Mouse (Mus musculus) liver, embryonic 12.5 days (tissue): ENCODE results near the gene Psmc6. TPM values are rescaled to one million over a fixed set of nuclear protein-coding genes. Genes with fewer than 3 reads are reported as not detected.

Experiments
- ATAC-seq: fragments of 200-750 bp; cut with Nextera tagmentation; 2 replicates; pipeline ENCODE4 v1.8.0; 2017; ENCODE audit warnings: moderate number of reproducible peaks, mild to moderate bottlenecking, moderate library complexity
- H3K27ac ChIP-seq: fragments of 300-500 bp; sonication (generic); 2 replicates; pipeline ENCODE4 v1.5.1; 2016; ENCODE audit warnings: mild to moderate bottlenecking
- H3K27me3 ChIP-seq: fragments of 300-500 bp; sonication (generic); replicated peaks from 2 replicates; pipeline ENCODE4 v1.6.1; 2016; ENCODE audit warnings: mild to moderate bottlenecking, moderate library complexity
- H3K36me3 ChIP-seq: fragments of 300-500 bp; sonication (generic); 2 replicates; pipeline ENCODE4 v1.6.1; 2016; ENCODE audit warnings: mild to moderate bottlenecking, moderate library complexity
- H3K4me1 ChIP-seq: fragments of 300-500 bp; sonication (generic); 2 replicates; pipeline ENCODE4 v1.6.1; 2016
- H3K4me2 ChIP-seq: fragments of 300-500 bp; sonication (generic); 2 replicates; pipeline ENCODE4 v1.6.1; 2016; ENCODE audit warnings: mild to moderate bottlenecking, moderate library complexity
- H3K4me3 ChIP-seq: fragments of 300-500 bp; sonication (generic); 2 replicates; pipeline ENCODE4 v1.5.1; 2016; ENCODE audit warnings: mild to moderate bottlenecking, moderate library complexity
- H3K9ac ChIP-seq: fragments of 300-500 bp; sonication (generic); 2 replicates; pipeline ENCODE4 v1.6.1; 2016; ENCODE audit warnings: mild to moderate bottlenecking, moderate library complexity
- H3K9me3 ChIP-seq: fragments of 300-500 bp; sonication (generic); replicated peaks from 2 replicates; pipeline ENCODE4 v1.6.1; 2016; ENCODE audit warnings: mild to moderate bottlenecking, moderate library complexity
- WGBS: fragments of 180-500 bp; shearing (Covaris S2); methylation state at CpG from one replicate; pipeline ENCODE4 v1.1.7; 2016; ENCODE audit not compliant: insufficient replicate concordance; 5-methylcytosine and 5-hydroxymethylcytosine counted together
- polyA plus RNA-seq: library from polyadenylated mRNA; unstranded; fragments of >200 nt; fragmentation: Nextera tagmentation; extraction: Ambion mirVana; gene quantifications from 2 replicates; pipeline ENCODE4 v1.2.1, GENCODE M21; 2016

Gene Psmc6
- polyA plus RNA-seq, 1 experiment from 2014 or later = 130 TPM

GRCm38 (mm10) chr14:45364211-45365195 is 34.9 kb downstream of the Psmc6 start:
- 83% methylated on average over 16 of the region's 16 CpGs for WGBS
- peaks cover 9% of the 10 kb centered on the region for H3K4me1 ChIP-seq
- H3K4me2 ChIP-seq = no peak overlapping the region
- no peaks in the 10 kb centered on the region for H3K9me3 ChIP-seq
- no peaks in the 10 kb centered on the region for H3K27me3 ChIP-seq
- peaks cover 34% of the 10 kb centered on the region for H3K36me3 ChIP-seq
- H3K27ac ChIP-seq = no peak overlapping the region
- no peak overlapping the region for H3K4me3 ChIP-seq
- ATAC-seq = no peak
- no peak overlapping the region for H3K9ac ChIP-seq

GRCm38 (mm10) chr14:45365196-45365587 is 35.6 kb downstream of the Psmc6 start:
- Histone ChIP-seq H3K36me3 (peaks cover 40% of the 10 kb centered on the region), H3K4me2 (no peak overlapping the region), H3K4me3 (no peak overlapping the region), H3K4me1 (peaks cover 9% of the 10 kb centered on the region), H3K27me3 (no peaks in the 10 kb centered on the region), H3K9me3 (no peaks in the 10 kb centered on the region), H3K27ac (no peak overlapping the region), H3K9ac (no peak overlapping the region)
- ATAC-seq = no peak
- 81% methylated on average over 6 of the region's 6 CpGs for WGBS

- ATAC-seq = no peak
- no peaks in the 10 kb centered on the region for H3K27me3 ChIP-seq
Observed at GRCm38 (mm10) chr14:45378771-45379170, 49.2 kb downstream of the Psmc6 start.

GRCm38 (mm10) chr14:45380756-45381155 is 51.2 kb downstream of the Psmc6 start:
- Histone ChIP-seq H3K9ac (no peak overlapping the region), H3K4me1 (no peaks in the 10 kb centered on the region), H3K4me2 (no peak overlapping the region), H3K4me3 (no peak overlapping the region), H3K27ac (no peak overlapping the region), H3K36me3 (peaks cover 39% of the 10 kb centered on the region), H3K27me3 (no peaks in the 10 kb centered on the region), H3K9me3 (no peaks in the 10 kb centered on the region)
- ATAC-seq = no peak
- WGBS = 79% methylated on average over 6 of the region's 6 CpGs

More at GRCm38 (mm10) chr14:45378771-45379170, 49.2 kb downstream of the Psmc6 start:
- Histone ChIP-seq H3K27ac (no peak overlapping the region), H3K9ac (no peak overlapping the region), H3K4me1 (no peaks in the 10 kb centered on the region), H3K4me2 (no peak overlapping the region), H3K9me3 (no peaks in the 10 kb centered on the region), H3K36me3 (peaks cover 37% of the 10 kb centered on the region), H3K4me3 (no peak overlapping the region)
- 74% methylated on average over 3 of the region's 3 CpGs for WGBS

DNA sequence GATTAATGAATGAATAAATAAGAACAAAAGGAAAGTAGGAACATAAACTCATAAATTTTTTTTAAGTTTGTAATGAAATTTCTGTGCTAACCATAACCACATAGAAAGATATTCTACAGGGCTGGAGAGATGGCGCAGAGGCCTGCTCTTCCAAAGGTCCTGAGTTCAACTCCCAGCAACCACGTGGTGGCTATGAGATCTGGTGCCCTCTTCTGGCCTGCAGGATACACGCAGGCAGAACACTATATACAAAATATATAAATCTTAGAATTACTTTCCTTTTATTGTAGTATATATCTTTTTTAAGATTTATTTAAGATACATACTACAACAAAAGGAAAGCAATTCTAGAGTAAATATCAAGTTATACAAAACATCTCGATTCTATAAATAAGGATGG is 53.3 kb downstream of the Psmc6 start:
- no peak overlapping the region for H3K4me2 ChIP-seq
- WGBS = 61% methylated on average over 4 of the region's 4 CpGs
- no peak overlapping the region for H3K27ac ChIP-seq
- H3K9ac ChIP-seq = no peak overlapping the region
- peaks cover 39% of the 10 kb centered on the region for H3K36me3 ChIP-seq
- no peak overlapping the region for H3K4me3 ChIP-seq
- ATAC-seq = no peak
- no peaks in the 10 kb centered on the region for H3K9me3 ChIP-seq
- peaks cover 21% of the 10 kb centered on the region for H3K4me1 ChIP-seq
- no peaks in the 10 kb centered on the region for H3K27me3 ChIP-seq

DNA sequence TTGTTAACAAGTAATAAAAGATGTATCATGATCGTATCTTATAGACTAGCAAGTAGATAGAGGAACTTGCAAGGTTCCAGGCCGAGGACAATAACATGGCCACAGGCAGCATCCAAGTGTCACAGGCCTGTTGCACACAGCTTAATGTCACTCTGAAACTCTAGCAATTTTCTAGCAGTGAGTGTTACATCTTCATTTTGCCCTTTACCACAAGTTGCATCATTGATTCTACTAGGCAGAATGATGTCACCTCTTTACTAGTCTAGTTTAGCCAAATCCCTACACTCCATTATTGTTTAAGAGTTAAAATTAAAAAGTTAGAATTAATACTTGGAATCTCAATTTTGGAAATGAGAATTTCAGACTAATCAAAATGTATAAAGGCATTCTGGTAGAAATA is 56.0 kb downstream of the Psmc6 start:
- Histone ChIP-seq H3K9ac (no peak overlapping the region), H3K27ac (no peak overlapping the region)
- ATAC-seq = no peak

DNA sequence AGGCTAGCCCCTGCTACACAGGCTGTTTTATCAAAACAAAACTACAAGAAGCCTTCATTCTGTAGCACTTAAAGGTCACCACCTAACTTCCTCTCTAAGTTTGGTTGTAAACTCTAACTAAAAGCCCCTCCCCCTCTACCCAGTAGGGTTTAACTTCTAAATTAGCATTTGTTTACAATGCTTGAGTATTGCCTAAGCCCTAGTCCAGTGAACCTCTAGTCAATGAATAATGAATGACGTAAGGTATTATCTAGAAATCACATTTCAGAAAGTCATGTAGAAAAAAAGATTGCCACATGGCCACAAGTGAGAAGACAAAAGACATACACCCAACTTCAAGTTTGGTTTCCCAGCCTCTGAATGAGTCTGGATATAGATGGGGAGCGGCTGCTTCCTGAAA is 57.9 kb downstream of the Psmc6 start:
- WGBS = 11% methylated on average over 2 of the region's 2 CpGs
- Histone ChIP-seq H3K4me1 (peaks cover 36% of the 10 kb centered on the region), H3K9ac (peak overlapping the region; percentile 83), H3K9me3 (no peaks in the 10 kb centered on the region), H3K27ac (peak overlapping the region; percentile 81), H3K36me3 (peaks cover 7% of the 10 kb centered on the region), H3K27me3 (no peaks in the 10 kb centered on the region), H3K4me2 (peak overlapping the region; percentile 98), H3K4me3 (peak overlapping the region; percentile 76)
- peak; percentile 22; the same call in 1 of the 2 replicates for ATAC-seq

More for the DNA sequence above, 56.0 kb downstream of the Psmc6 start:
- 85% methylated on average over 2 of the region's 2 CpGs for WGBS
- H3K4me1 ChIP-seq = peaks cover 36% of the 10 kb centered on the region
- H3K4me3 ChIP-seq = no peak overlapping the region
- H3K27me3 ChIP-seq = no peaks in the 10 kb centered on the region
- no peaks in the 10 kb centered on the region for H3K9me3 ChIP-seq
- H3K36me3 ChIP-seq = peaks cover 21% of the 10 kb centered on the region
- no peak overlapping the region for H3K4me2 ChIP-seq

- H3K27ac ChIP-seq = peak overlapping the region; percentile 81
- WGBS = 1% methylated on average over 70 of the region's 71 CpGs
- H3K4me3 ChIP-seq = peak overlapping the region; percentile 76
- peak overlapping the region; percentile 98 for H3K4me2 ChIP-seq
- peaks cover 3% of the 10 kb centered on the region; the same call in 1 of the 2 replicates for H3K36me3 ChIP-seq
- no peaks in the 10 kb centered on the region for H3K9me3 ChIP-seq
- peaks cover 36% of the 10 kb centered on the region for H3K4me1 ChIP-seq
- peak overlapping the region; percentile 83 for H3K9ac ChIP-seq
- ATAC-seq = peak; percentile 93
- no peaks in the 10 kb centered on the region for H3K27me3 ChIP-seq
Observed at GRCm38 (mm10) chr14:45388345-45389181, 59.0 kb downstream of the Psmc6 start.

GRCm38 (mm10) chr14:45389194-45389593 is 59.6 kb downstream of the Psmc6 start:
- H3K27ac ChIP-seq = peak overlapping the region; percentile 81
- peak overlapping the region; percentile 76 for H3K4me3 ChIP-seq
- peak; percentile 21; the same call in 1 of the 2 replicates for ATAC-seq
- H3K4me1 ChIP-seq = peaks cover 36% of the 10 kb centered on the region
- peaks cover 3% of the 10 kb centered on the region; the same call in 1 of the 2 replicates for H3K36me3 ChIP-seq
- peak overlapping the region; percentile 83 for H3K9ac ChIP-seq
- H3K9me3 ChIP-seq = no peaks in the 10 kb centered on the region
- no peaks in the 10 kb centered on the region for H3K27me3 ChIP-seq
- peak overlapping the region; percentile 98 for H3K4me2 ChIP-seq
- 19% methylated on average over 3 of the region's 3 CpGs for WGBS
